Comparison of ENCODE assay signal across 14 mouse cellular contexts in genomic region chr13:19640203-19640851, GRCm38 (mm10). TPM values are rescaled to one million over a fixed set of nuclear protein-coding genes. Genes with fewer than 3 reads are reported as not detected.
DNase-seq lines count a peak whose midpoint lies in the region; ATAC-seq and TF ChIP-seq lines count a peak whose summit lies in the region.
"Had no signal": no experiment of that assay in that cellular context is flagged by ENCODE, and none has a peak within 500 bp of the region (broad histone marks: within the 10 kb centered on the region; RNA-seq: fewer than 3 reads in every experiment).

No protein-coding gene starts in this region.

- no peak overlapping the region for H3K27ac ChIP-seq in forebrain, embryonic 14.5 days (ENCODE audit: low read depth, low read length)
- no peak overlapping the region for H3K27ac ChIP-seq in forebrain, embryonic 10.5 days
- H3K27ac ChIP-seq in kidney, embryonic 16.5 days (ENCODE audit: low read length) = no peak overlapping the region
- no peak overlapping the region for H3K27ac ChIP-seq in CH12.LX (ENCODE audit: insufficient read depth, low read depth)
- no peak overlapping the region for H3K27ac ChIP-seq in forebrain, embryonic 16.5 days (ENCODE audit: low read length)
- H3K27ac ChIP-seq: lung, embryonic 15.5 days; neural tube, embryonic 12.5 days had no signal

- 84% methylated on average over 2 of the region's 2 CpGs for whole genome bisulfite sequencing in forebrain, embryonic 14.5 days
- WGBS in forebrain, embryonic 10.5 days = 89% methylated on average over 2 of the region's 2 CpGs
- 82% methylated on average over 2 of the region's 2 CpGs for WGBS in kidney, embryonic 16.5 days
- WGBS in forebrain, embryonic 16.5 days = 79% methylated on average over 2 of the region's 2 CpGs

- peak; percentile 69 for DNase-seq in forebrain, embryonic 14.5 days (ENCODE audit: low spot score)
- DNase-seq in forebrain, embryonic 10.5 days (ENCODE audit: extremely low spot score, low spot score) = no peak
- DNase-seq in kidney, postnatal 14 days = peak; percentile 4
- peak; percentile 13 for DNase-seq in CH12.LX (ENCODE audit: extremely low read depth)
- DNase-seq in thymus, postnatal 36 days = no peak
- DNase-seq in B cell, adult 2 months = no peak
- DNase-seq: cerebellum, adult 8-10 months; kidney, adult 9 months had no signal

- peak; percentile 68 for TF ChIP-seq RAD21 in CH12.LX (IDR thresholded peaks at IDR 0.05; ENCODE audit: low read depth, low read length)

- no peak for TF ChIP-seq EP300 in CH12.LX (IDR thresholded peaks at IDR 0.05; ENCODE audit: low read length)

- H3K4me1 ChIP-seq in forebrain, embryonic 14.5 days (ENCODE audit: control insufficient read depth, insufficient read depth, low read length) = no peaks in the 10 kb centered on the region
- no peaks in the 10 kb centered on the region for H3K4me1 ChIP-seq in forebrain, embryonic 10.5 days
- H3K4me1 ChIP-seq in kidney, embryonic 16.5 days (ENCODE audit: insufficient read depth, low read length) = no peaks in the 10 kb centered on the region
- H3K4me1 ChIP-seq in CH12.LX (ENCODE audit: control insufficient read depth in 1 of 2, insufficient read depth in 2 of 2) = no peaks in the 10 kb centered on the region
- H3K4me1 ChIP-seq in forebrain, embryonic 16.5 days (replicated peaks; ENCODE audit: control insufficient read depth, insufficient read depth, low read length) = no peaks in the 10 kb centered on the region
- H3K4me1 ChIP-seq: lung, embryonic 15.5 days; neural tube, embryonic 12.5 days had no signal

- dilution Hi-C loops in CH12.LX (cut with MboI; ENCODE audit: extremely low pct_ligation_motif_present, extremely low pct_unique_long_range_greater_than_20kb, low sequenced_read_pairs) = no loop called here

- H3K27me3 ChIP-seq in forebrain, embryonic 14.5 days (replicated peaks; ENCODE audit: control insufficient read depth, insufficient read depth, low read length) = no peaks in the 10 kb centered on the region
- H3K27me3 ChIP-seq in forebrain, embryonic 10.5 days (ENCODE audit: poor library complexity, severe bottlenecking) = no peaks in the 10 kb centered on the region
- no peaks in the 10 kb centered on the region for H3K27me3 ChIP-seq in kidney, embryonic 16.5 days (ENCODE audit: insufficient read depth, low read length)
- no peaks in the 10 kb centered on the region for H3K27me3 ChIP-seq in CH12.LX (replicated peaks)
- no peaks in the 10 kb centered on the region for H3K27me3 ChIP-seq in forebrain, embryonic 16.5 days (replicated peaks; ENCODE audit: control insufficient read depth, insufficient read depth, low read length)
- H3K27me3 ChIP-seq: lung, embryonic 15.5 days; neural tube, embryonic 12.5 days had no signal

- in situ Hi-C loops in CH12.LX (cut with MboI; ENCODE audit: low pct_ligation_motif_present, low pct_unique_long_range_greater_than_20kb, low sequenced_read_pairs) = loop anchor here (25.0 kb wide), 1 partner anchor 478 kb away; no protein-coding TSS in a partner anchor

- H3K9me3 ChIP-seq in forebrain, embryonic 14.5 days (replicated peaks; ENCODE audit: control insufficient read depth, low read length) = no peaks in the 10 kb centered on the region
- H3K9me3 ChIP-seq in forebrain, embryonic 10.5 days = no peaks in the 10 kb centered on the region
- H3K9me3 ChIP-seq in kidney, embryonic 16.5 days (ENCODE audit: low read length) = no peaks in the 10 kb centered on the region
- no peaks in the 10 kb centered on the region for H3K9me3 ChIP-seq in CH12.LX (replicated peaks; ENCODE audit: low read length)
- H3K9me3 ChIP-seq in forebrain, embryonic 16.5 days (ENCODE audit: control insufficient read depth, low read length) = no peaks in the 10 kb centered on the region
- H3K9me3 ChIP-seq: lung, embryonic 15.5 days; neural tube, embryonic 12.5 days had no signal

- H3K79me2 ChIP-seq in CH12.LX (replicated peaks; ENCODE audit: control insufficient read depth, extremely low read depth, insufficient read depth, poor library complexity, severe bottlenecking) = no peaks in the 10 kb centered on the region

- no peak overlapping the region for H3K4me3 ChIP-seq in forebrain, embryonic 14.5 days (ENCODE audit: low read depth, low read length)
- H3K4me3 ChIP-seq in forebrain, embryonic 10.5 days = no peak overlapping the region
- H3K4me3 ChIP-seq in kidney, embryonic 16.5 days (ENCODE audit: low read length) = no peak overlapping the region
- no peak overlapping the region for H3K4me3 ChIP-seq in CH12.LX (replicated peaks in 1 of 3; ENCODE audit: low read depth in 2 of 3, low read length in 2 of 3, poor library complexity in 1 of 3)
- no peak overlapping the region for H3K4me3 ChIP-seq in forebrain, embryonic 16.5 days (replicated peaks; ENCODE audit: low read length)
- H3K4me3 ChIP-seq: lung, embryonic 15.5 days; neural tube, embryonic 12.5 days had no signal

- no peak for TF ChIP-seq POLR2A in CH12.LX (IDR thresholded peaks at IDR 0.05; ENCODE audit: low read depth, low read length)

- H3K4me2 ChIP-seq in forebrain, embryonic 14.5 days (ENCODE audit: low read length) = no peak overlapping the region
- H3K4me2 ChIP-seq in kidney, embryonic 16.5 days (replicated peaks; ENCODE audit: low read depth, low read length) = no peak overlapping the region
- no peak overlapping the region for H3K4me2 ChIP-seq in CH12.LX (ENCODE audit: insufficient read depth, low read depth, poor library complexity, severe bottlenecking)
- no peak overlapping the region for H3K4me2 ChIP-seq in forebrain, embryonic 16.5 days (ENCODE audit: low read length)
- H3K4me2 ChIP-seq: lung, embryonic 15.5 days; neural tube, embryonic 12.5 days had no signal

- H3K36me3 ChIP-seq in forebrain, embryonic 14.5 days (ENCODE audit: control insufficient read depth, insufficient read depth, low read length) = no peaks in the 10 kb centered on the region
- H3K36me3 ChIP-seq in forebrain, embryonic 10.5 days (replicated peaks) = no peaks in the 10 kb centered on the region
- H3K36me3 ChIP-seq in kidney, embryonic 16.5 days (ENCODE audit: insufficient read depth, low read length) = no peaks in the 10 kb centered on the region
- H3K36me3 ChIP-seq in CH12.LX (replicated peaks in 1 of 2; ENCODE audit: control insufficient read depth in 1 of 2, insufficient read depth in 1 of 2, low read length in 1 of 2) = no peaks in the 10 kb centered on the region
- H3K36me3 ChIP-seq in forebrain, embryonic 16.5 days (ENCODE audit: control insufficient read depth, insufficient read depth) = no peaks in the 10 kb centered on the region
- H3K36me3 ChIP-seq: lung, embryonic 15.5 days; neural tube, embryonic 12.5 days had no signal

- H3K9ac ChIP-seq in forebrain, embryonic 14.5 days (ENCODE audit: low read length) = no peak overlapping the region
- no peak overlapping the region for H3K9ac ChIP-seq in kidney, embryonic 16.5 days (replicated peaks; ENCODE audit: low read length)
- H3K9ac ChIP-seq in CH12.LX (ENCODE audit: insufficient read depth, low read depth) = no peak overlapping the region
- H3K9ac ChIP-seq in forebrain, embryonic 16.5 days (replicated peaks; ENCODE audit: low read depth, low read length) = no peak overlapping the region
- H3K9ac ChIP-seq: lung, embryonic 15.5 days; neural tube, embryonic 12.5 days had no signal

- peak in 1 of 2 experiments; percentile 67; a peak in 2 of 4 replicates for TF ChIP-seq CTCF in CH12.LX (conservative IDR thresholded peaks at IDR 0.05 in 1 of 2, IDR thresholded peaks at IDR 0.05 in 1 of 2; ENCODE audit: low read depth in 2 of 2, low read length in 2 of 2)

- peak; percentile 40; the same call in 1 of the 2 replicates for ATAC-seq in forebrain, embryonic 14.5 days
- ATAC-seq in kidney, embryonic 16.5 days (ENCODE audit: low FRiP score, low TSS enrichment) = no peak
- ATAC-seq in forebrain, embryonic 16.5 days = peak; percentile 65

TF ChIP-seq in CH12.LX, 34 proteins besides CTCF, POLR2A, EP300 and RAD21:
- TF ChIP-seq RCOR1 (conservative IDR thresholded peaks at IDR 0.05; ENCODE audit: low read depth, low read length) (no peak), GABPA (IDR thresholded peaks at IDR 0.05; ENCODE audit: insufficient replicate concordance, low read depth, low read length) (no peak), SMC3 (IDR thresholded peaks at IDR 0.05; ENCODE audit: low read depth, low read length) (peak; percentile 47)

RNA-seq across cellular contexts. Expression of gene Sfrp4, which starts 17.4 kb away (rescaled TPM):
- polyA plus RNA-seq in forebrain, embryonic 14.5 days (2014; fragmentation: Nextera tagmentation; extraction: Ambion mirVana) = 2.9 and 3.3 TPM in 2 replicates
- 1.4 and 1.7 TPM in 2 replicates for polyA plus RNA-seq in forebrain, embryonic 10.5 days (2016; fragmentation: Nextera tagmentation; extraction: Ambion mirVana)
- polyA plus RNA-seq in kidney, embryonic 16.5 days (2015; fragmentation: Nextera tagmentation; extraction: Ambion mirVana) = 2.2 and 2.4 TPM in 2 replicates
- total RNA-seq in CH12.LX (2012; rRNA removed) (not detected in 2 replicates), CH12.LX (2014; rRNA removed) (not detected in 2 replicates)
- not detected in 2 replicates for polyA plus RNA-seq in CH12.LX (2012; ENCODE audit: insufficient read length, low read depth)
- 1.5 and 2.2 TPM in 2 replicates for polyA plus RNA-seq in forebrain, embryonic 16.5 days (2015; fragmentation: Nextera tagmentation; extraction: Ambion mirVana)

RNA-seq across cellular contexts. Expression of gene Epdr1, which starts 20.6 kb away (rescaled TPM):
- 26.3 and 27.4 TPM in 2 replicates for polyA plus RNA-seq in forebrain, embryonic 14.5 days (2014; fragmentation: Nextera tagmentation; extraction: Ambion mirVana)
- 20.8 and 21.1 TPM in 2 replicates for polyA plus RNA-seq in forebrain, embryonic 10.5 days (2016; fragmentation: Nextera tagmentation; extraction: Ambion mirVana)
- 24.3 and 26.2 TPM in 2 replicates for polyA plus RNA-seq in kidney, embryonic 16.5 days (2015; fragmentation: Nextera tagmentation; extraction: Ambion mirVana)
- total RNA-seq in CH12.LX (2012; rRNA removed) (0.25 and 0.81 TPM in 2 replicates), CH12.LX (2014; rRNA removed) (not detected in 2 replicates)
- polyA plus RNA-seq in CH12.LX (2012; ENCODE audit: insufficient read length, low read depth) = not detected in 2 replicates
- polyA plus RNA-seq in forebrain, embryonic 16.5 days (2015; fragmentation: Nextera tagmentation; extraction: Ambion mirVana) = 22.1 and 24.9 TPM in 2 replicates

RNA-seq across cellular contexts. Expression of gene Nme8, which starts 57.3 kb away (rescaled TPM):
- polyA plus RNA-seq in forebrain, embryonic 14.5 days (2014; fragmentation: Nextera tagmentation; extraction: Ambion mirVana) = not detected in 2 replicates
- not detected in 2 replicates for polyA plus RNA-seq in forebrain, embryonic 10.5 days (2016; fragmentation: Nextera tagmentation; extraction: Ambion mirVana)
- not detected in 2 replicates for polyA plus RNA-seq in kidney, embryonic 16.5 days (2015; fragmentation: Nextera tagmentation; extraction: Ambion mirVana)
- not detected in 2 replicates for total RNA-seq in CH12.LX (2012; rRNA removed)
- not detected in 2 replicates for total RNA-seq in CH12.LX (2014; rRNA removed)
- not detected in 2 replicates for polyA plus RNA-seq in CH12.LX (2012; ENCODE audit: insufficient read length, low read depth)
- not detected in 2 replicates for polyA plus RNA-seq in forebrain, embryonic 16.5 days (2015; fragmentation: Nextera tagmentation; extraction: Ambion mirVana)
- total RNA-seq: adrenal gland, adult 18-20 months; left cerebral cortex, postnatal 10 days had no signal
- polyA plus RNA-seq: lung, embryonic 15.5 days; neural tube, embryonic 12.5 days had no signal

Comparison
In these comparisons a context has a peak if more than half of its experiments do, and no peak if none do; other contexts are left out.
1. DNase-seq: peak in forebrain, embryonic 14.5 days (single experiment), kidney, postnatal 14 days (single experiment) and CH12.LX (single experiment); none in forebrain, embryonic 10.5 days (single experiment), thymus, postnatal 36 days (0 of 2) and B cell, adult 2 months (0 of 2).
2. RNA of gene Epdr1, which starts 20.6 kb away (polyA plus RNA-seq): 26.3 to 27.4 TPM in forebrain, embryonic 14.5 days, 24.3 to 26.2 TPM in kidney, embryonic 16.5 days, 22.1 to 24.9 TPM in forebrain, embryonic 16.5 days and 20.8 to 21.1 TPM in forebrain, embryonic 10.5 days; not detected in CH12.LX; every median in the first group is over 10 times any median in the second.